Comparison of ENCODE assay signal across 1 mouse cellular context in the genomic region with DNA sequence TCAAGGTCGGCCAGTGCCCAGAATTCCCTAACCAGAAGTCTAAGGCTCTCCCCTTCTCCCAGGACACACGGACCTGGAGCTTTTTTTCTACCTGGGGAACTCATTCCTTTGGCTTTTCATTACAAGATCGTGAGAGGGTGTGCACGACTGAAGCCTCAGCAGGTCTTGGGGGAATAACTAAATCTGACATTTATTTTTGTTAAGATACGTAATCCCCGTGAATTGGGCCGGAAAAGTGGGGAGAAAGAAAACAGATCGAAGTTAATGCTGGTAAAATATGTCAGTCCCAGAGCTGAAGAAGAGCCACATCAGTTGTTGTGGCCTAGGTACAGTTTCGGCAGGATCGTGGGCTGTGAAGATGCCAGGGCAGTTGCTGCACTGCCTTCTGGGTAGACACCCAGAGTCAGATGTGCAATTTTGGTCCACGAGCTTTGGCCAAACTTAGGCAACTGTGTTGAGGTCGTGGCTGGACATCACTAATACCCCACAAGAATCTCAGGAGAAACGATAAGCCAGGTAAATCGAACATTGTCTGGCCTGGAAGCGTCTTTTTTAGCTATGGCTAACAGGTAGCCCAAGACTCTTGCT.
TF ChIP-seq lines count a peak whose summit lies in the region.

No protein-coding gene starts in this region.

TF ChIP-seq in MEL, 35 proteins besides CTCF, POLR2A, EP300 and RAD21 (continued from another document):
- TF ChIP-seq ZKSCAN1 (IDR thresholded peaks at IDR 0.05; ENCODE audit: low read depth, low read length) (no peak), SIN3A (IDR thresholded peaks at IDR 0.05; ENCODE audit: low read length) (no peak), ZC3H11A (IDR thresholded peaks at IDR 0.05; ENCODE audit: low read depth, low read length) (no peak), UBTF (IDR thresholded peaks at IDR 0.05; ENCODE audit: borderline replicate concordance, insufficient read depth, low read depth, low read length) (no peak), KAT2A (conservative IDR thresholded peaks at IDR 0.05; ENCODE audit: low read depth, low read length) (no peak), MYC (IDR thresholded peaks at IDR 0.05; ENCODE audit: low read depth, low read length) (no peak), USF1 (IDR thresholded peaks at IDR 0.05; ENCODE audit: low read depth, low read length) (no peak), NRF1 (IDR thresholded peaks at IDR 0.05; ENCODE audit: insufficient read depth, low read depth, low read length, poor library complexity, severe bottlenecking) (no peak), TBP (IDR thresholded peaks at IDR 0.05; ENCODE audit: low read depth, low read length) (no peak)
